Mouse (Mus musculus) left cerebral cortex, postnatal 36 days (tissue): ENCODE data around the gene Chit1. TPM values are rescaled to one million over a fixed set of nuclear protein-coding genes. Genes with fewer than 3 reads are reported as not detected.

Source experiments
- DNase-seq, 2 experiments: peaks; one replicate each; pipeline ENCODE4 v3.0.0; 2021 to 2022; ENCODE audit warnings: low spot score in 2 of 2, mixed read lengths in 1 of 2
- intact Hi-C: fragments of 180-260 bp; cut with DNase I; formaldehyde crosslinking; loops from one replicate; pipeline ENCODE4 v1.15.1; 2025
- total RNA-seq, 2 experiments: library from RNA; stranded (reverse); gene quantifications; 2 replicates each; pipeline ENCODE4 v1.2.3; 2021

The Chit1 gene
- total RNA-seq, 2 experiments from 2014 or later = 0.23 to 0.30 TPM

DNA sequence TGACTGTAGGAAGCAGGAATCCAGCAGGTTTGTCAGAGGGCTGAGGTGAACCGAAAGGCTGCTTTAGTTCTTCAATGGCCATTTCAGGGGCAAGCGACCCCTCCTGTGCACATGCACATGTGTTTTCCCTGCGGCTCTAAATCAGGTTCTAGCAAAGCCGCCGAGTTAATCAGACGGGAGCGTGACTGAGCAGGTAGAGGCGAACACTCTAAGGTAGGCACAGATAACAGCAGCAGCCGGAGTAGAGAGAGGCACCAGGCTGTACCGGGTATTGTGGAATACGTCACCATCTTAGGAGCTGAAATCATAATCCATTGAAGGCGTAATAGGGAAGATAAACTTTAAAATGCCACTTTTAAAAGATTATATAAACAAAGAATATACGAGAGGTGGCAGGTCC is 3.7 kb downstream of the Chit1 start:
- no peak for DNase-seq
- intact Hi-C loops = no loop called here

DNA sequence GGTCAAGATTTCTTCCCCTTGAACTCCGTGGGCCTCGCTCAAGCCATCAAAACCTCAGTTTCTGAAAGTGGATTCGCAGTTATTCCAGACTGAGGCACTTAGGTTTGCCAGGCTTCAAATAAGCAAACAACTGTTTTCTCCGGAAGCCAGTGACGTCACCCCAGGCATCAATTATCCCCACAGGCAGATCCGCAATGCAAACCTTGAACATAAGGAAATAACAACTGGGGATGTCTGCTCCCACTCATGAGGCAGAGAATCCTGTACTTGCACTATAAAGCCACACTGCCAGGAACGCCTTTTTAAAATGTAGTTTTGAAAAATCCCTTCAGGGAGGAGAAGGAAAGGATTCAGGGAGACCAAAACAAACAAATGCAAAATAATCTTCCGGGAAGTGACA is 4.4 kb downstream of the Chit1 start:
- no peak for DNase-seq
- intact Hi-C loops = no loop called here

DNA sequence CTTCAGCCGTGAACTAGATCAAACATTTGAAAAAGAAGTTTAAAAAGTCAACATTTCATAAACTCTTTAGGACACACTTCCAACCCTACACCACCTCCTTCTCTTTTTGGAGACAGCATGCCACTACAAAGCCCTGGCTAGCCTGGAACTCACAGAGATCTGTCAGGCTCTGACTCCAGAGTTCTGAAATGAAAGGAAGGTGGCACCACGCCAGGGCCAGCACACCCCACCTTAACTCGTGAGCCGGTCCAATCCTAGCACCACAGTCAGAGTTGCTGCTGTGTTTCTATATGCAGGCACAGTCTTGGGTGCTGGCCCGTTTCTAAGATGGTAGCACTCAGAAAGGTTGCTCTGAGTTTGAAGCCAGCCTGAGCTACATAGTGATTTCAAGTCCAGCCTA is 6.1 kb downstream of the Chit1 start:
- no peak for DNase-seq

DNA sequence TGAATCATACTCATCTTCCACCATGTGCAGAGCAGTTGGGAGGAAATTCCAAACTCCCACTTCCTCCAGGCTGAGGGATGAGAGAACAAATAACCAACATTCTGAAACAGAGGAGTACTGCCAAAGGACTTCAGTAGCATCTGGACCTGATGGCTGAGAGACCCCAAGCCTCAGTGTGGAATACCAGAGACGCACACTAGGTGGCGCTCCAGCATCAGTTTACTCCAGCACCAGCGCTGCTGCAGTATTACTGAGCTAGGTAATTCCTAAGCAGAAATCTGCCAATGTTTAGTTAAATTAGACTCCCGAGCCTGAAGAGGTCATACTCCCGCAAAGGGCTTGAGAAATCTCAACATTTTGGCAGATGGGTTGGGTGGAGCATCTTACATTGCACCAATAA is 9.1 kb downstream of the Chit1 start:
- peak; percentile 82 to 87 for DNase-seq
- intact Hi-C loops = loop anchor here (5.0 kb wide), 1 partner anchor 212 kb away; the partner anchor contains the start of gene Ppfia4

More for the DNA sequence above, 6.1 kb downstream of the Chit1 start:
- intact Hi-C loops = no loop called here

DNA sequence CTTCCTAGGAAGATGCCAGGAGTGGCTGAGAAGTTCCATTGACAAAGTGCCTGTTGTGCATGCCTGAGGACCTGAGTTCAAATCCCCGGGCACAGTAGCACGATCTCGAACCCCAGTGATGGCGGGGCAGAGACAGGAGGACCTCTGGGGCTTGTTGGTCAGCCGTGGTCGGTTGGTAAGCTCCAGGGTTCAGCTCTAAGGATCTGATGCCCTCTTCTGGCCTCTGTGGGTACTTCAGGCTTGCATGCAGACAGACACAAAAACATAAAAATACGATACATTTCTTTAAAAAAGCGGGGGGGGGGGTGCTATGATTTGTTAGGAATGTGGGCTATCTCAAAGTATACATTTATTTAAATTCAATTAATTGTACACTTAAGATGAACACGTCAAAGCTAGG is 11.2 kb downstream of the Chit1 start:
- intact Hi-C loops = loop anchor here (5.0 kb wide), 1 partner anchor 210 kb away; the partner anchor contains the start of gene Ppfia4

DNA sequence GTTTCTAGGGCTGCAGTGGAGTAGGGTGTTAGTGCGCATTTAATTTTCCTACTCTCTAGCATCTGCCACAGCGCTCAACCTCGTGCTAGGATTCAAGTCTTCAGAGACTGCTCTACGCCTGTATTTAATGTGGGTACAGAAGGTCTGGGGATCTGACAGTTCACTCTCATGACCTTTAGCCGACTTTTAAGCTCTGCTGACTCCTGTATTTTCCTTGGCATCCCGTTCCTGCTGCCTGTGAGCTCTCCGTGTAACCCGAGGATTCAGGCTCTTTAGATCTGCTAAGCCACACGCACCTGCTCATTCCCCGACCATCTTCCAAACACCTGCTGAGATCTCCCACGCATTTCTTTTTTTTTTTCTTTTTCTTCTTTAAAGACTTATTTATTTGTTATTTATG is 22.3 kb downstream of the Chit1 start:
- DNase-seq = no peak
- intact Hi-C loops = no loop called here

More for the DNA sequence above, 11.2 kb downstream of the Chit1 start:
- no peak for DNase-seq

DNA sequence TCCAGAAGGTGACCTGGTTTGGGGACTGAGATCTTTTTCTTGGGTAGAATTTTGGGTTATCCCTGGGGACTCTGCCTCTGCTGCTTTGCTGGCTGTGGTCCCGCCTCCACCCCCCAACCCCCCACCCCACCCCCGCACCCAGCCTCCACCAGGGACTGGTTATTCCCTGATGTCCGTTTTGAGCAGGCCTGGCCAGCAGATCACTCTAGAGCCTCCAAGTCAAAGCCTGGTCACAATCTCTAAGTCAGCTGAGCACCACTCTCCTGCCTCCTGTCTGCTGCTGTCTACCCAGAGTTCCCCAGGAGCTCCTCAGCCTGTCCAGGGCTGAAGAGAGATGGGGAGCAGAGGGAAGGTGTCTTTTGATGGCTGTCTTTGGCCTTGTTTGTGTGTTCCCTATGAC is 25.3 kb downstream of the Chit1 start:
- intact Hi-C loops = no loop called here
- DNase-seq = no peak

DNA sequence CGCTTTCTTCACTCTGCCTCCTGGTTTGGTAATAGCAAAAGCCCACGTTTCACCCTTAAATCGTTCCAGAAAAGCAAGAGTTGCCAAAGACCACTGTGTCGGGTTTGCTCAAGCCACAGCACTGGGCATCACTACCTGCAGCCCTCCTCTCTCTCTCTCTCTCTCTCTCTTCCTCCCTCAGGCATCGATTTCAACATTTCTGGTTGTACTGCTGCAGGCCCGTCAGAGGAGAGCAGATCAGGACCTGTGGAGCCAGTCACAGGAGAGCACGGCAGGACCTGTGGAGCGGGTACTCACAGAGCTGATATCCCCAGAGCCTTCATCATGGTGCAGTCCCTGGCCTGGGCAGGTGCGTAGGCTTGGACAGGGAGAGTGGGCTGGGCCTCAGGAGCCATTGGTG is 27.4 kb downstream of the Chit1 start:
- intact Hi-C loops = no loop called here
- DNase-seq = no peak

DNA sequence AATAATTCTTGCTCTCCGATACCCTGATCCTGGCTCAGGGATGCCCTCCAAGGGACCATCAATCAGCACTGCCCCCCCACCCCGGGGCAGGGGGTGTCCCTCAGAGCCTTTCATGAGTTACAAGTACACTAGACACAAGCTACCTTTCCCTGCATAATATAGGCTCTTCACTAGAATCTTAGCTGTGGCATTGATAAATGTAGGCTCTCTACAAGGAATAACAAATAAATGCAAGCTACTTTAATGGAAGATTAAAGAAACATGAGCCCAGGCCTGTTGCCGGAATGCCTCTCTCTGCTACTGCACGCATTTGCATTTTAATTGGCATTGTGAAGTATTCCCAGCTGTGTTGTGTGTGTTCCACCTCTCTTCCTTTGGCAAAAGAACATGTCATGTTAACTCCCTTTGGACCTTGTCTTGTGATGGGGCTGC is 31.3 kb downstream of the Chit1 start:
- intact Hi-C loops = no loop called here
- no peak for DNase-seq

DNA sequence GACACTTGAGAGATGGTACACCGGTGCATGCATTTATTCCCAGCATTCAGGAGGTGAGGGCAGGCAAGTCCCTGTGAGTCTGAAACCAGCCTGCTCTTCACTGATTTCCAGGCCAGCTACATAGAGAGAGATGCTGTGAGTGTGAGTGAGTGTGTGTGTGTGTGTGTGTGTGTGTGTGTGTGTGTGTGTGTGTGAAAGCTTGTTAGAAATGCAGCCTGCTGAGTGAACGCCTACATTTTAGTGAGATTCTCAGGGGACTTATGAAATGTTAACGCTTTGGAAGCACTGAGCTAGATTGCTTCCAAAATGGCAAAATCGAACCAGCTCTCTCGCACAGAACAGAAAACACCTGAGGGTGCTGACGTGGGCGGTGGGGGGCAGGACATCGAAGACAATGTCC is 35.0 kb downstream of the Chit1 start:
- intact Hi-C loops = no loop called here
- peak; percentile 42 to 47 for DNase-seq

DNA sequence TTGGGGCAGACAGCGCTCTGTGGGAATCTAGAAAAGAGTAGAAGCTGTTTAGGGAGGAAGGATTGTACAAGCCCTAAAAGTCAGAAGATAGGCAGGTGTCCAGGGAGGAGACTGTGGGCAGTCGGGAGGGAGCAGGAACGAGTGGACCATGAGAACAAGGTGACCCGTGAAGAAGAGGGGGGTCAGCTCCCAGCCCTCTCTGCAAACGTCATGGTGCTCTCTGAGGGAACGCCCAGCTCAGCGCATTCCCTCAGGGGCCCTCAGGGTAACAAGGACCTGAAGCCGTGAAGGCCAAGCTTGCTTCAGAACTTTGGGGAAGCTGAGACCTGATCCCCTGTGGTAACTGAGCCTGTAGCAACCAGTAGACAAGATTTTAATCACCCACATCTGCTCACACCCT is 39.0 kb downstream of the Chit1 start:
- intact Hi-C loops = loop anchor here (5.0 kb wide), 2 partner anchors 47 to 172 kb away; no protein-coding TSS in a partner anchor
- DNase-seq = no peak

DNA sequence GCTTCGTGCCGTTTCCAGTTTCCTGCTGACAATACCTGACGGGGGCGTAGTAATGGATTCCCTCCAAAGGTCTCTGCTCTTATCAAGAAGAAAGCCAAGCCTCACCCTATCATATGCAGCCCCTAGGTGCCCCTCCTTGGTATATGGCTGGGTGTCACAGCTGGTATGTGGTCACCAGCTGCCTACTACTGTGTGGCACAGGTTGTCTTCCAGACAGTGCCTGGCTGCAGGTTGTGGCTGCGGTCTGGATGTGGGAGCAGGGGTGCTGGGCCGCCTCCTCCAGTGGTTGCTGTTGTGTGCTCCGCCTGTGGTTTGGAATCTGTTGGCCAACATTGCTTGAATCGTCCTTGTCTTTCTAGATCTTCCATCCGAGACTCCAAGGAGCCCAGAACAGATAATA is 39.7 kb downstream of the Chit1 start:
- DNase-seq = no peak
- intact Hi-C loops = loop anchor here (1.0 to 5.0 kb wide), 3 partner anchors 47 to 172 kb away; no protein-coding TSS in a partner anchor

DNA sequence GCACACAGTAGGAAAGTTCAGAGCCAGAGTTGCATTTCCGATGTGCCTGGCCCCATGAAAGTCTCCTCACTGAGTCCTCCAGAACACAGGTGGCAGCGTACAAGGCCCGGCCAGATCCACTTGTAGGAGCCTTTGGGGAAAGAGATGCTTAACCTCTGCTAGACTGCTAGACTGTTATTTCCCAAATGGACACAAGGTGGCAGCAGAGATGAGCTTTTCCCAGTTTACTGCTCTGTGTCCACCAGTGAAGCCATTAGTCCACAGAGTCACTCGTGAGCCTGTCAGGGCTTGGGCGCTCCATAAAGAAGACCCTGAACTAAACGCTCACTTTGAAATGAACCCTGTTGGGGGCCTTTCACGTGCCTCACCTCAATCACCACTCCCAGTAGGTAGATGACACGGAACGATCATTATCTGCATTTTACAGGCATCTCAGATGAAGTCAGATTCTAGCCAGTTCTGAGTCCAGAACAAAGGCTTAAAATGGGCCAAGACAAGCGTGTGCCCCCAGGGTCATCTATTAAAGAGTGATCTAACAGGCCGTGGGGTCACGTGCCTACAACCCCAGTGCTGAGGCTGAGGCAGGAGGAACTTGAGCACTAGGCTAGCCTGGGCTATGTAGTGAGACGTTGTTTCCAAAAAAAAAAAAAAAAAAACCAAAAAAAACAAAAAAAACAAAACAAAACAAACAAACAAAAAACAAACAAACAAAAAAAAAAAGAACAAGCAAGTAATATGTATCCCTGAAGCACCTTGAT is 40.8 kb downstream of the Chit1 start:
- peak; percentile 64 to 69 for DNase-seq
- intact Hi-C loops = loop anchor here (1.0 to 5.0 kb wide), 3 partner anchors 45 to 170 kb away; no protein-coding TSS in a partner anchor

DNA sequence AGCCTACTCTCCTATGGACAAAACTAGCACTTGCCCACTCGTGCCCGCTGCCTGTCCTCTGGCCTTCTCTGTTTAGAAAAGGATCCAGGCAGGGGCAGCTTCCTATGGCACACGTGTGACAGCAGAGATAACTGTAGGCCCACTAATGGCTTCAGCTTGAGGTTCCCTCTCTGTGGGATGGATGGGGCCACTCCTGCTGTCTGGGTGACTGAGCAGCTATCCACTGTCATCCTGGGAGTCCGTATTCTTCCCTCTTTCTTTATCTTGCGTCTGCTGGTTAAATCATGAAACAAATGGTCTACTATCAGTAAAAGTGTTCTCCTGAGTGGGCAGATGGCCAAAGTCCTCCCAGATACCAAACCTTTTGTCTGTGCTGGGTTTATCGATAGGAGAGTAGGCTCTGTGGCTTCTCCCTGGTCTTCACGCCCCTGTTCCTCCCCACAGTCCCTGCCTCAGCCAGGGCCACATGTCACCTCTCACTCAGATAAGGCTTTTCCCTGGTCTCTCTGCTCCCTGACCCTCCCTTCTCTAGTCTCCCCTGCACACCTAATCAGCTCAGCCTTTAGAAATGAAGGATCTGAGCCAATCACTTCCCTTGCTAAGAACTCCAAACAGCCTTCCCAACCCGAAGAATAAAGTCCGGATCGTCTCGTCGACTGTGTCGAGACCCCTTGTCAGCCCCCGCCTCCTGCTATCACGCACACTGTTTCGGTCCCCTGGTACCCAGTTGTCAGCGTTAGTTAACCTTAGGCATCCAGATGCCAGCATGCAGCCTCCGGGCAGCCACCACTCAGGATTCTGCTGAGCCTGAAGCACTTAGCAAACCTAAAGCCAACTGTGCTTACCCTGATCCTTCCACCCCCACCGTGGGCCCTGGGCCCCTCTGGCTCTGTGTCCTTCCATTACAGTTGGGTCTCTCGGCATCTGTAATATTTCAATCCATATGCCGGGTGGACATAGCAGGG is 41.9 kb downstream of the Chit1 start:
- intact Hi-C loops = loop anchor here (5.0 kb wide), 2 partner anchors 44 to 169 kb away; no protein-coding TSS in a partner anchor
- no peak for DNase-seq

DNA sequence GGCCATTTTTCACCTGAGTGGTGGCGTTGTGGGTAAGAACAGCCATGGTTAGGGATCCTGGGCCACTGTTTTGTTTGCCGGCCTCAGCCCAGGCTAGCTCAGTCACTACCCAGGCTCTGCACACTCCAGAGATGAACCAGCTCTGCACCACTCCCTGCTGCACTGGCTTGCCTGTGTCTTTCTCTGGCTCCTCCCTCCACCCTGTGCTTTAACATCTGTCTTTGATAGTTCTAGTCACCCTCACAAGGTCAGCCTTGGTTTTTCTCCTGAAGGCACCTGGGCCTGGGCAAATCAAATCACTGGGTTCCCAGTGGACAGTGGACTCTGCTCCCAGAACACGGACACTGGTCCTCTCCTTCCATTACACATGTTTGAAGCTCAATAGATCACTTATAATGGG is 43.1 kb downstream of the Chit1 start:
- intact Hi-C loops = loop anchor here (5.0 kb wide), 2 partner anchors 43 to 168 kb away; no protein-coding TSS in a partner anchor

DNA sequence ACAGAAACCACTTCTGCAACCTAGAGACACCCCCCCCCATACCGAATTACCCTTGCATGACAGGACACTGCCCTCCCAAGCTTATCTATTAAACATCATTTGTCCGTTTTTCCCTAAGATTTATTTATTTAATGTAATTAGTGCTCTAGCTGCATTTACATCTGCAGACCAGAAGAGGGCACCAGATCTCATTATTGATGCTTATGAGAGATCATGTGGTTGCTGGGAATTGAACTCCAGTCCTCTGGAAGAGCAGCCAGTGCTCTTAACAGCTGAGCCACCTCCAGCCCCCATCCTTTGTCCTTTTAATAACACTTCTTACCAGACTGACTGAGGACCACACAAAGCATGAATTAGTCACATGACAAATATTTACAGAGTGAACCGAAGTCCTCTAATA is 43.6 kb downstream of the Chit1 start:
- no peak for DNase-seq
- intact Hi-C loops = loop anchor here (5.0 kb wide), 2 partner anchors 43 to 168 kb away; no protein-coding TSS in a partner anchor

More for the DNA sequence above, 43.1 kb downstream of the Chit1 start:
- DNase-seq = no peak

DNA sequence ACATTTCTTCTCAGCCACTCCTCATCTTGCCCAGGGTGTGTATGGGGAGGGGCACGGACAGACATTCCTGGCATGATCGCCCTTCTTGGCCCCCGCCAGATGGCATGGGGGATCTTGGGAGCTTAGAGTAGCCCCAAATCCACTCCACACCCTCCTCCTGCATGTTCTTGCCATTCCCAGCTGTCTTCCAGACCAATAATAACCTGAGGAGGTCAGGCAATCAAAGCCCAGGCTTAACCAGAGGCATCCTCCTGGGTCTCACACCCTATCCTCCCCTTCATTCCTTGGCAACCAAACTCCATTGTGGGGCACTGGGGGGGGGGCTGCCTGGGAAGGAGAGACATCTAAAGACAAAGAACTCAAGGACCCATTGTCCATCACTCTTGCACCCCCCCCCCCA is 49.4 kb downstream of the Chit1 start:
- intact Hi-C loops = no loop called here
- no peak for DNase-seq

DNA sequence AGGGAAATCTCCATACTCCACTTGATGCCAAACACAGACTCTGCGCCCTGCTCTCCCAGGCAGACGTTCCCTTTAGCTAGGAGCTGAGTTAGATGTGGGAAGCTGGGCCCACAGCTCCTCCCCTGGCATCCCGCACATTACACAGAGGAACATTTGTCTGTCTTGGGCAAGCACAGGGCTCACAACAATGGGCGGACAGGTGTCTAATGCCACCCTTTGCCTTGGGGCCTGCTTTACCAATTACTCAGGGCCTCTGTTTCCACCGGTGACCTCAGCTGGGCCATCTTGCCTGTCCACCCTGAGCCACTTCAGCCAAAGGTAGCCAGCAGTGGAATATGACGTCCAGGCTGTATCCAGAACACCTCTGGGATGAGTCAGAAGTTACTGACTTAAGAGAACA is 50.4 kb downstream of the Chit1 start:
- no peak for DNase-seq
- intact Hi-C loops = no loop called here

DNA sequence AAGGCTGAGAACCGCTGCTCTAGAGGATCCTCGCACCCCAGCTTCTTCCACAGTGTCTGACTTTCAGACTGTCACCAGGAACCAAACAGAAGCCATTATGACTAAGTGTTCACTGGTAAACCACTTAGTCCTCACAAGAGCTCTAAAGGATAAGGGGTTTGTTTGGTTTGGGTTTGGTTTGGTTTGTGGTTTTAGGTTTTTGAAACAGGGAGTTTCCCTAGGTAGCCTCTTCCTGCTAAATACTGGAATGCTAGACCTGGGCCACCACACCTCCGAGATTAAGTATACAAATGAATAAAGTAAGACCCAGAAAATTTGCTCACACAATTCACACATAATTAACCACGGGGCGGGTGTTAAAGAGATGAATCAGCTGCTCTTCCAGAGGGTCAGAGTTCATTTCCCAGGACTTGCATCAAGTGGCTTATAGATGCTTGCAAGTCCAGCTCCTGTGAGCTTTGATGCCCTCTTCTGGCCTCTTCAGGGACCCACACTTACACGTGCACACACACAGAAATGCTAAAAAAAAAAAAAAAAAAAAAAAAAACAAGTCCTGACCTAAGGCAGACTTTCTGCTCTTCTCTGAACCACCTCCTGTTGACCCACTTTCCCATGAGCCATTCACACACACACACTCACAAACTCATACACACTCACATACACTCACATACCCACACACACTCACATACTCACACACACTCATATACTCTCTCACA is 51.6 kb downstream of the Chit1 start:
- intact Hi-C loops = no loop called here
- no peak for DNase-seq
